Mouse (Mus musculus) liver, embryonic 14.5 days (tissue): Measurements from ENCODE around the gene Maco1. TPM values are rescaled to one million over a fixed set of nuclear protein-coding genes. Genes with fewer than 3 reads are reported as not detected.

ENCODE experiments used
- ATAC-seq: fragments of 200-750 bp; cut with Nextera tagmentation; 2 replicates; pipeline ENCODE4 v1.8.0; 2017; ENCODE audit warnings: moderate number of reproducible peaks, mild to moderate bottlenecking, moderate library complexity; ENCODE audit not compliant: insufficient read depth
- DNase-seq, 3 experiments: peaks; one replicate each; pipeline ENCODE4 v3.0.0-alpha.2; 2012 to 2013; ENCODE audit warnings: low read depth in 3 of 3, low spot score in 3 of 3
- H3K27ac ChIP-seq: fragments of 300-500 bp; sonication (generic); 2 replicates; pipeline ENCODE4 v1.5.1; 2014; ENCODE audit warnings: moderate library complexity, mild to moderate bottlenecking, control low read depth, inconsistent platforms
- H3K27me3 ChIP-seq: fragments of 300-500 bp; sonication (generic); 2 replicates; pipeline ENCODE4 v1.6.1; 2014; ENCODE audit warnings: mild to moderate bottlenecking, low read length, moderate library complexity; ENCODE audit not compliant: control insufficient read depth, insufficient read depth
- H3K36me3 ChIP-seq: fragments of 300-500 bp; sonication (generic); replicated peaks from 2 replicates; pipeline ENCODE4 v1.6.1; 2014; ENCODE audit warnings: low read depth; ENCODE audit not compliant: control insufficient read depth, insufficient read depth
- H3K4me1 ChIP-seq, 2 experiments: fragments of 200-500 bp in 1 of 2; fragments of 300-500 bp in 1 of 2; sonication (generic) in 1 of 2; replicated peaks; 2 replicates each; pipeline ENCODE4 v1.6.1; 2012 to 2014; ENCODE audit warnings: antibody characterized with exemption in 1 of 2, inconsistent platforms in 1 of 2, low read length in 1 of 2; ENCODE audit not compliant: control insufficient read depth in 2 of 2, insufficient read depth in 2 of 2
- H3K4me2 ChIP-seq: fragments of 300-500 bp; sonication (generic); 2 replicates; pipeline ENCODE4 v1.6.1; 2014; ENCODE audit warnings: low read depth, mild to moderate bottlenecking, control low read depth, moderate library complexity
- H3K4me3 ChIP-seq, 2 experiments: fragments of 200-500 bp in 1 of 2; fragments of 300-500 bp in 1 of 2; sonication (generic) in 1 of 2; 2 replicates each; pipeline ENCODE4 v1.5.1; 2012 to 2014; ENCODE audit warnings: low read depth in 2 of 2, low read length in 2 of 2, mild to moderate bottlenecking in 2 of 2, control low read depth in 1 of 2, inconsistent platforms in 1 of 2, moderate library complexity in 1 of 2; ENCODE audit not compliant: insufficient read depth in 1 of 2
- H3K9ac ChIP-seq: fragments of 300-500 bp; sonication (generic); replicated peaks from 2 replicates; pipeline ENCODE4 v1.6.1; 2014; ENCODE audit warnings: mild to moderate bottlenecking, control low read depth, moderate library complexity
- H3K9me3 ChIP-seq: fragments of 300-500 bp; sonication (generic); 2 replicates; pipeline ENCODE4 v1.6.1; 2016; ENCODE audit warnings: low read length, mixed read lengths; ENCODE audit not compliant: control insufficient read depth
- CTCF ChIP-seq: IDR thresholded peaks from 2 replicates; pipeline ENCODE4 v1.5.1; 2016; ENCODE audit warnings: antibody characterized with exemption, low read depth, control low read depth
- EP300 ChIP-seq: IDR thresholded peaks from 2 replicates; pipeline ENCODE4 v1.6.1; 2016; ENCODE audit warnings: antibody characterized with exemption, low read depth
- WGBS: fragments of 180-500 bp; shearing (Covaris S2); extraction: QIAGEN DNeasy Blood & Tissue Kit; methylation state at CpG from one replicate; pipeline ENCODE4 v1.1.7; 2014; ENCODE audit not compliant: insufficient replicate concordance; 5-methylcytosine and 5-hydroxymethylcytosine counted together
- polyA plus RNA-seq, 2 experiments: library from polyadenylated mRNA; depleted of rRNA in 1 of 2; stranded (reverse) in 1 of 2; unstranded in 1 of 2; fragments of >200 nt; fragmentation: Nextera tagmentation in 1 of 2; extraction: Ambion mirVana in 1 of 2; gene quantifications; 2 replicates each; pipeline versions ENCODE4 v1.2.1 to v1.2.3; 2012 to 2014

The Maco1 gene
- polyA plus RNA-seq, 2 experiments, result 9.3 to 13.0 TPM

- 14% methylated on average over 14 of the region's 14 CpGs for WGBS
- DNase-seq (no peak), ATAC-seq (no peak)
- Histone ChIP-seq H3K4me1 (peaks cover 11 to 32% of the 10 kb centered on the region in 2 experiments), H3K9ac (peak overlapping the region; percentile 93), H3K27me3 (no peaks in the 10 kb centered on the region; the same call in 1 of the 2 replicates), H3K4me3 (peak overlapping the region; percentile 88 to 93), H3K9me3 (no peaks in the 10 kb centered on the region), H3K4me2 (peak overlapping the region; percentile 78), H3K36me3 (no peaks in the 10 kb centered on the region; the same call in 1 of the 2 replicates), H3K27ac (peak overlapping the region; percentile 78)
- TF ChIP-seq CTCF (peak; percentile 24; the same call in 1 of the 2 replicates), EP300 (no peak)
Measured at GRCm38 (mm10) chr4:134851876-134852275, 1.3 kb downstream of the Maco1 start.

- H3K4me2 ChIP-seq, result peak overlapping the region; percentile 78
- H3K9ac ChIP-seq, result peak overlapping the region; percentile 93; the same call in 1 of the 2 replicates
- ATAC-seq (no peak), DNase-seq (no peak)
- peak overlapping the region; percentile 78; the same call in 1 of the 2 replicates for H3K27ac ChIP-seq
- 71% methylated on average over 2 of the region's 2 CpGs for WGBS
- H3K9me3 ChIP-seq, result no peaks in the 10 kb centered on the region
- no peaks in the 10 kb centered on the region; the same call in 1 of the 2 replicates for H3K27me3 ChIP-seq
- H3K4me1 ChIP-seq, result peaks cover 8 to 30% of the 10 kb centered on the region in 2 experiments
- peak overlapping the region; percentile 88 to 93; a peak in 3 of 4 replicates for H3K4me3 ChIP-seq
- no peaks in the 10 kb centered on the region; the same call in 1 of the 2 replicates for H3K36me3 ChIP-seq
- no peak for TF ChIP-seq EP300
- no peak for TF ChIP-seq CTCF
Measured at GRCm38 (mm10) chr4:134851236-134851635, 1.9 kb downstream of the Maco1 start.

- Histone ChIP-seq H3K9me3 (no peaks in the 10 kb centered on the region), H3K27ac (no peak overlapping the region), H3K4me3 (no peak overlapping the region; a peak in 1 of 4 replicates), H3K27me3 (no peaks in the 10 kb centered on the region; the same call in 1 of the 2 replicates), H3K9ac (no peak overlapping the region), H3K36me3 (no peaks in the 10 kb centered on the region; the same call in 1 of the 2 replicates), H3K4me1 (peaks cover 7 to 26% of the 10 kb centered on the region in 2 experiments), H3K4me2 (peak overlapping the region; percentile 78)
- DNase-seq (no peak), ATAC-seq (no peak)
- WGBS, result 76% methylated on average over 4 of the region's 4 CpGs
- no peak for TF ChIP-seq EP300
- no peak for TF ChIP-seq CTCF
Measured at GRCm38 (mm10) chr4:134850551-134850950, 2.6 kb downstream of the Maco1 start.

- H3K4me1 ChIP-seq, result peaks cover 0 to 15% of the 10 kb centered on the region in 2 experiments; a peak in 3 of 4 replicates
- no peaks in the 10 kb centered on the region for H3K9me3 ChIP-seq
- TF ChIP-seq EP300, result no peak
- TF ChIP-seq CTCF, result no peak
- no peak overlapping the region for H3K9ac ChIP-seq
- WGBS, result 74% methylated on average over 4 of the region's 4 CpGs
- DNase-seq (no peak), ATAC-seq (no peak)
- H3K4me2 ChIP-seq, result no peak overlapping the region
- no peaks in the 10 kb centered on the region; the same call in 1 of the 2 replicates for H3K36me3 ChIP-seq
- no peaks in the 10 kb centered on the region for H3K27me3 ChIP-seq
- H3K4me3 ChIP-seq, result no peak overlapping the region
- no peak overlapping the region for H3K27ac ChIP-seq
Measured at GRCm38 (mm10) chr4:134847587-134847986, 5.6 kb downstream of the Maco1 start.

- Histone ChIP-seq H3K4me3 (no peak overlapping the region), H3K4me2 (no peak overlapping the region), H3K4me1 (peaks cover 0 to 12% of the 10 kb centered on the region in 2 experiments; a peak in 2 of 4 replicates), H3K9ac (no peak overlapping the region), H3K9me3 (no peaks in the 10 kb centered on the region), H3K27ac (no peak overlapping the region; the same call in 1 of the 2 replicates), H3K27me3 (no peaks in the 10 kb centered on the region), H3K36me3 (no peaks in the 10 kb centered on the region; the same call in 1 of the 2 replicates)
- TF ChIP-seq EP300 (no peak), CTCF (no peak)
- no peak for ATAC-seq
- DNase-seq, result no peak
- 66% methylated on average over 4 of the region's 4 CpGs for WGBS
Measured at GRCm38 (mm10) chr4:134843566-134843965, 9.6 kb downstream of the Maco1 start.
